Mouse (Mus musculus) ES-Bruce4 (cell line): ENCODE data around the gene Psmd9. TPM values are rescaled to one million over a fixed set of nuclear protein-coding genes. Genes with fewer than 3 reads are reported as not detected.

ENCODE experiments used
- H3K27ac ChIP-seq: 2 replicates; pipeline ENCODE4 v1.5.1; 2012; ENCODE audit warnings: low read length, inconsistent platforms; ENCODE audit not compliant: insufficient read depth
- H3K27me3 ChIP-seq: 2 replicates; pipeline ENCODE4 v1.6.1; 2012; ENCODE audit warnings: mild to moderate bottlenecking, low read length, inconsistent platforms; ENCODE audit not compliant: control insufficient read depth, poor library complexity, insufficient read depth, severe bottlenecking
- H3K36me3 ChIP-seq: 2 replicates; pipeline ENCODE4 v1.6.1; 2012; ENCODE audit warnings: inconsistent platforms, mild to moderate bottlenecking, low read length, moderate library complexity; ENCODE audit not compliant: control insufficient read depth, poor library complexity, insufficient read depth, severe bottlenecking
- H3K4me1 ChIP-seq: one replicate; pipeline ENCODE4 v1.8.1; 2011; ENCODE audit warnings: low read length; ENCODE audit not compliant: control insufficient read depth, insufficient read depth
- H3K4me3 ChIP-seq: 2 replicates; pipeline ENCODE4 v1.5.1; 2011; ENCODE audit warnings: low read depth, mild to moderate bottlenecking, low read length
- H3K9ac ChIP-seq: 2 replicates; pipeline ENCODE4 v1.6.1; 2012; ENCODE audit warnings: low read depth, mild to moderate bottlenecking, inconsistent platforms; ENCODE audit not compliant: poor library complexity, severe bottlenecking
- H3K9me3 ChIP-seq: replicated peaks from 2 replicates; pipeline ENCODE4 v1.6.1; 2012; ENCODE audit warnings: mild to moderate bottlenecking, low read length, inconsistent platforms; ENCODE audit not compliant: control insufficient read depth, poor library complexity, insufficient read depth, severe bottlenecking
- CTCF ChIP-seq: IDR thresholded peaks from one replicate; pipeline ENCODE4 v1.8.1; 2011; ENCODE audit warnings: low read depth, low read length
- EP300 ChIP-seq: IDR thresholded peaks from 2 replicates; pipeline ENCODE4 v1.6.1; 2011; ENCODE audit warnings: low read depth, low read length; ENCODE audit not compliant: insufficient read depth
- POLR2A ChIP-seq: IDR thresholded peaks from one replicate; pipeline ENCODE4 v1.8.1; 2011; ENCODE audit warnings: low read length; ENCODE audit not compliant: insufficient read depth
- polyA plus RNA-seq: library from polyadenylated mRNA; stranded (reverse); fragments of >200 nt; gene quantifications from 2 replicates; pipeline ENCODE4 v1.2.4, GENCODE M21; 2011; ENCODE audit warnings: low read depth; ENCODE audit not compliant: missing spikeins, insufficient read depth, insufficient read length

The Psmd9 gene
- polyA plus RNA-seq, 1 experiment, result 24.8 TPM

DNA sequence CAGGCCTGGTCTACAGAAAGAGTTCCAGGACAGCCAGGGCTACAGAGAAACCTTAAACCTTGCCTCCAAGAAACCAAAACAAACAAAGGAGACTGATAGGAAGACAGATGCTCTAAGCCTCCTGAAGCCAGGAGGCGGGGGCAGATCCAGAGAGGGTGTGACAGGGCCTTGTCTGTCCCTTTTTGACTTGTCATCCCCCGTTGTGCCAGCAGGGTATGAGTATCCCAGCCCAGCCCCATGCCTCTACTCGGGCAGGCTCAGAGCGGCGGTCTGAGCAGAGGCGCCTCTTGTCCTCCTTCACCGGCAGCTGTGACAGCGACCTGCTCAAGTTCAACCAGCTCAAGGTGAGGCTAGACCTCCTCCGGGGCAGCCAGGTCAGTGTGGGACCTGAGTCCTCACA lies 6.3 kb upstream of the Psmd9 start:
- Histone ChIP-seq H3K27me3 (no peaks in the 10 kb centered on the region), H3K9me3 (no peaks in the 10 kb centered on the region), H3K27ac (no peak overlapping the region), H3K9ac (no peak overlapping the region), H3K36me3 (peaks cover 14% of the 10 kb centered on the region), H3K4me3 (no peak overlapping the region), H3K4me1 (peaks cover 4% of the 10 kb centered on the region)
- TF ChIP-seq CTCF (no peak), POLR2A (no peak), EP300 (no peak)

DNA sequence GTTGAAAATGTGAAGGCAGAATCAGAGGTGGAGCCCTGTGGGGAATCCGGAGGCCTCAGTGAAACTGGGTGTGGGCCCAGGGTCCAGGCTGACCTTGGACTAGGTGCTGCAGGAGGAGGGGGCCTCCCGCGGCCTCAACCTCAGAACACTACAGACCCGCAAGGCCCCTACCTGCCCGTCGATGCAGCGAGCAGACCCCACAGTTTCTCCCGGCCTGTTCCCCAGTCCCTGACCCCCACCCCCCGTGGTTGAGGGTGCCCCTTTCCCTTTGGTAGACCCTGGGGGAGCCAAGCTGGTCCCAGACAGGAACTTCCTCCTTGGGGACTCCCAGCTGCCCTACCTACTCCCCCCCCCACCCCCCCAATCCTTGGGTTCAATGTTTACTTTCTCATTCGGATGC lies 2.8 kb upstream of the Psmd9 start:
- H3K27ac ChIP-seq, result no peak overlapping the region
- H3K4me1 ChIP-seq, result no peaks in the 10 kb centered on the region
- H3K27me3 ChIP-seq, result no peaks in the 10 kb centered on the region
- H3K9me3 ChIP-seq, result no peaks in the 10 kb centered on the region
- H3K4me3 ChIP-seq, result no peak overlapping the region
- no peak overlapping the region for H3K9ac ChIP-seq
- TF ChIP-seq CTCF, result no peak
- no peak for TF ChIP-seq POLR2A
- no peak for TF ChIP-seq EP300
- peaks cover 9% of the 10 kb centered on the region for H3K36me3 ChIP-seq

DNA sequence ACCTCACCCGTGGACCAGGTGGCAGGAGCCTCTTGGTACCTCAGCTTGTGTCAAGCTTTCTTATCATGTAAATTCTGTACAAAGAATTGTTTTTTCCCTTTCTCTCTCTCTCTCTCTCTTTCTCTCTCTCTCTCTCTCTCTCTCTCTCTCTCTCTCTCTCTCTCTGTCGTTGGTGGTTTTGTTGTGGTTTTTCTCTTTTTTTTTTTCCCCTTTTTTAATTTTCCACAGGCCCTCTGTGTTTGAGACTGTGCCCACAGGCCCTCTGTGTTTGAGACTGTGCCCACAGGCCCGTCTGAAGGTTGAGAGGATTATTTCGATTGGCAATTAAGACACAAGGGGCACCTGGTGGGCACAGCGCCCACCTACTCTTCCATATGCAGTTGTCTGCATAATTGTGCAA lies 1.6 kb upstream of the Psmd9 start:
- H3K9ac ChIP-seq, result no peak overlapping the region
- no peaks in the 10 kb centered on the region for H3K4me1 ChIP-seq
- H3K27ac ChIP-seq, result no peak overlapping the region
- peaks cover 9% of the 10 kb centered on the region for H3K36me3 ChIP-seq
- H3K4me3 ChIP-seq, result no peak overlapping the region
- no peaks in the 10 kb centered on the region for H3K27me3 ChIP-seq
- TF ChIP-seq POLR2A (no peak), EP300 (no peak), CTCF (no peak)
- H3K9me3 ChIP-seq, result no peaks in the 10 kb centered on the region

DNA sequence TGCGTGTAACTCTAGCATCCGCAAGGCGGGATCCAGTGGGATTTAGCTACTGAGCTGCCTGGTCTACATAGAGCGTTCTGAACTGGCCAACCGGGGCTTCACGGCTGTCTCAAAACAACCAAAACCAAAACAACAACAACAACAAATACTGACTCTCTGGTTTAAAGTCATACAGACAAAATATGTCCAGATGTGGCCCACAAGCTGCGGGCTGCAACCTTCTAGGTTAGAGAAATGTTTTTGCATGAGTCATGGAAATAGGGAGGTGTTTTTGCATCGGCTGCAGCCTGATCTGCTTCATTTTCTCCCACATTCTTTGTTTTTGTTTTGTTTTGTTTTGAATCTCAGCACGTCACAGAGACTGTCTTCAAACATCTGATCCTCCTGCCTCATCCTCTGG lies 1.2 kb downstream of the Psmd9 start:
- H3K4me3 ChIP-seq, result no peak overlapping the region
- no peaks in the 10 kb centered on the region for H3K4me1 ChIP-seq
- no peak overlapping the region for H3K27ac ChIP-seq
- H3K27me3 ChIP-seq, result no peaks in the 10 kb centered on the region
- no peaks in the 10 kb centered on the region for H3K9me3 ChIP-seq
- H3K9ac ChIP-seq, result no peak overlapping the region
- TF ChIP-seq CTCF, result no peak
- no peak for TF ChIP-seq EP300
- TF ChIP-seq POLR2A, result no peak
- H3K36me3 ChIP-seq, result peaks cover 4% of the 10 kb centered on the region; the same call in 1 of the 2 replicates

DNA sequence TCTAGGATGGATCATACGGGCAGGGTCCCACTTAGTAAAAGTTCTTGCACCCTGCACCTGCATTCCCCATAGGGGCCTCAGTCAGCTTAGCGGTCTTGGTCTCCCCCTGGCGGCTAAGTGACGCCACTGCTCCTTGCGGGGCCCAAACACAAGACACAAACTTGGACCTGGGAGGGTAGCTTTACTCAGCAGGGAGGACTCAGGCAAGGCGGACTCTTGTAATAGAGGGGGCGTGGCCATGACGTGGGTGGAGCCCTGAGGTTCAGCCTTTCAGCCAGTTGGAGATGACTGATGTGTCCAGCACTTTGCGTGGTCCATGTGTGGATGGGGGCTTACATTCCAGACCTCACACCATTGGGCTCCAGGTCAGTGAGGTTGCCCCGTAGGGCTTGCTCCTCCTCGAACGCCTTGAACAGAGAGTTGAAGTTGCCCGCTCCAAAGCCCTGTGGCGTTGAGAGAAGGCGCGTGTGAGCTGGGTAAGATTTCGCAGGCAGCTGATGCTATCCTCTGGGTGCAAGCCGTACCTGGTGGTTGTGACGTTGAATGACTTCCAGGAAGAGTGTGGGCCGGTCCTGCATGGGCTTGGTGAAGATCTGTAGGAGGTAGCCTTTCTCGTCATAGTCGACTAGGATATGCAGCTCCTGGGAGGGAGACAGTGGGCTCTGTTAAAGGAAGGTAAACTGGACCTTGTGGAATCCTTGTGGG lies 2.6 kb downstream of the Psmd9 start:
- H3K9ac ChIP-seq, result no peak overlapping the region

DNA sequence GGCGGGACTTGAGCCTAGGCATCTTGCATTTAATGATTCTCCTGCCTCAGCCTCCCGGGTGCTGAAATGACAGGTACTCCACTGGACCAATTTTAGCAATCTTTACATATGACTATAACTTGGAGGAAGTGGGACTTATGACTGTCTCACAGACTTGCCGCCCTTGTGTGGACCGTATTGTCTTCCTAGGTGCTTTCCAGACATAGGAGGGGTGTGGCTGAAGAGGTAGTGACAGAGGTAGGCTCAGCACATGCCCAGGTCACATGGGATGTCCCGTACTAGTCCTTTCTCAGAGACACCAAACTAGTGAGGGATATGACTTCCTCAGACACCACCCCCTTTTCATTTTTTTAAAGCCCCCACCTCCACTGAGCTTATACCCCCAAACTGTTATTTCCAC lies 9.6 kb downstream of the Psmd9 start:
- H3K9me3 ChIP-seq, result no peaks in the 10 kb centered on the region
- no peak overlapping the region for H3K27ac ChIP-seq
- H3K4me1 ChIP-seq, result no peaks in the 10 kb centered on the region
- TF ChIP-seq CTCF, result no peak
- no peak for TF ChIP-seq EP300
- no peak for TF ChIP-seq POLR2A
- no peaks in the 10 kb centered on the region for H3K27me3 ChIP-seq
- no peak overlapping the region for H3K9ac ChIP-seq
- H3K4me3 ChIP-seq, result no peak overlapping the region
- no peaks in the 10 kb centered on the region for H3K36me3 ChIP-seq

More for the DNA sequence above, 2.6 kb downstream of the Psmd9 start:
- Histone ChIP-seq H3K27ac (no peak overlapping the region), H3K27me3 (no peaks in the 10 kb centered on the region), H3K36me3 (no peaks in the 10 kb centered on the region), H3K9me3 (no peaks in the 10 kb centered on the region), H3K4me3 (peak overlapping the region; percentile 28), H3K4me1 (no peaks in the 10 kb centered on the region)
- 0 out of 2 replicates have a peak, but pooled peaks have one; percentile 23 for TF ChIP-seq EP300
- no peak for TF ChIP-seq POLR2A
- peak; percentile 95 for TF ChIP-seq CTCF
